ENCODE assay signal across 9 mouse cellular contexts in genomic region chr10:81523570-81523969, GRCm38 (mm10). TPM values are rescaled to one million over a fixed set of nuclear protein-coding genes. Genes with fewer than 3 reads are reported as not detected.
A peak's percentile ranks its signal among the peaks of the same experiment; 100 is the strongest.
DNase-seq lines count a peak whose midpoint lies in the region; ATAC-seq and TF ChIP-seq lines count a peak whose summit lies in the region.
"Had no signal": no experiment of that assay in that cellular context is flagged by ENCODE, and none has a peak within 500 bp of the region (broad histone marks: within the 10 kb centered on the region; RNA-seq: fewer than 3 reads in every experiment).

No protein-coding gene starts in this region.

- no peak for TF ChIP-seq CTCF in left cerebral cortex, adult 2 months (IDR thresholded peaks at IDR 0.05)
- TF ChIP-seq CTCF in bone marrow, adult 2 months (IDR thresholded peaks at IDR 0.05; ENCODE audit: control insufficient read depth, insufficient read depth, low read length), result no peak

- H3K27ac ChIP-seq in left cerebral cortex, adult 2 months, result peak overlapping the region; percentile 55; the same call in 1 of the 2 replicates
- peak overlapping the region; percentile 97 for H3K27ac ChIP-seq in bone marrow, adult 2 months (ENCODE audit: control insufficient read depth, insufficient read depth, low read depth, low read length, poor library complexity)
- peak overlapping the region; percentile 63; the same call in 1 of the 2 replicates for H3K27ac ChIP-seq in limb, embryonic 10.5 days
- no peak overlapping the region for H3K27ac ChIP-seq in midbrain, embryonic 16.5 days (ENCODE audit: low read length)

- no peaks in the 10 kb centered on the region for H3K9me3 ChIP-seq in limb, embryonic 10.5 days (replicated peaks)
- no peaks in the 10 kb centered on the region for H3K9me3 ChIP-seq in midbrain, embryonic 16.5 days (replicated peaks; ENCODE audit: control insufficient read depth, low read length, poor library complexity, severe bottlenecking)

- peak overlapping the region; percentile 24 for H3K4me3 ChIP-seq in left cerebral cortex, adult 2 months
- peak overlapping the region; percentile 71 for H3K4me3 ChIP-seq in bone marrow, adult 2 months (replicated peaks; ENCODE audit: control insufficient read depth, low read depth, low read length)
- peak overlapping the region; percentile 21; the same call in 1 of the 2 replicates for H3K4me3 ChIP-seq in limb, embryonic 10.5 days
- no peak overlapping the region for H3K4me3 ChIP-seq in midbrain, embryonic 16.5 days (ENCODE audit: low read depth, low read length)

- peaks cover 8% of the 10 kb centered on the region for H3K36me3 ChIP-seq in limb, embryonic 10.5 days
- no peaks in the 10 kb centered on the region for H3K36me3 ChIP-seq in midbrain, embryonic 16.5 days (ENCODE audit: control insufficient read depth, insufficient read depth, low read length)

- no peak for TF ChIP-seq POLR2A in bone marrow, adult 2 months (IDR thresholded peaks at IDR 0.05; ENCODE audit: borderline replicate concordance, control insufficient read depth, low read depth, low read length)

- no peak overlapping the region for H3K4me2 ChIP-seq in midbrain, embryonic 16.5 days (ENCODE audit: low read length)

- WGBS in bone marrow, adult 2 months, result 2% methylated on average over 19 of the region's 19 CpGs
- 17% methylated on average over 19 of the region's 19 CpGs for WGBS in limb, embryonic 10.5 days
- 23% methylated on average over 19 of the region's 19 CpGs for WGBS in midbrain, embryonic 16.5 days

- intact Hi-C loops in left cerebral cortex, adult 2 months (cut with DNase I), result no loop called here
- intact Hi-C loops in left cerebral cortex, postnatal 4 days (cut with DNase I), result no loop called here

- no peak overlapping the region for H3K9ac ChIP-seq in midbrain, embryonic 16.5 days (ENCODE audit: low read depth, low read length)

- peaks cover 17% of the 10 kb centered on the region for H3K27me3 ChIP-seq in limb, embryonic 10.5 days (ENCODE audit: low read depth, poor library complexity, severe bottlenecking)
- 0 out of 2 replicates have a peak, but pooled peaks cover 3% of the 10 kb centered on the region for H3K27me3 ChIP-seq in midbrain, embryonic 16.5 days (ENCODE audit: control insufficient read depth, insufficient read depth, low read depth, low read length)

- ATAC-seq in megakaryocyte-erythroid progenitor cell, adult 5-6 weeks (replicated peaks; ENCODE audit: low FRiP score, low TSS enrichment, poor library complexity, severe bottlenecking), result peak; percentile 4; the same call in 1 of the 2 replicates
- no peak for ATAC-seq in midbrain, embryonic 16.5 days

- peaks cover 13% of the 10 kb centered on the region; the same call in 1 of the 2 replicates for H3K4me1 ChIP-seq in bone marrow, adult 2 months (ENCODE audit: control insufficient read depth, insufficient read depth, low read length)
- H3K4me1 ChIP-seq in limb, embryonic 10.5 days, result peaks cover 14% of the 10 kb centered on the region
- no peaks in the 10 kb centered on the region for H3K4me1 ChIP-seq in midbrain, embryonic 16.5 days (ENCODE audit: control insufficient read depth, insufficient read depth, low read length)

- DNase-seq in left cerebral cortex, adult 2 months (ENCODE audit: extremely low spot score in 1 of 2, low spot score in 2 of 2), result no peak
- DNase-seq in left cerebral cortex, postnatal 4 days, result no peak
- DNase-seq in limb, embryonic 10.5 days (ENCODE audit: low spot score), result no peak
- DNase-seq in thymus, postnatal 25 days, result no peak
- no peak for DNase-seq in cerebellum, adult 18-20 months
- DNase-seq: adrenal gland, postnatal 14 days had no signal

RNA-seq across cellular contexts. Expression of gene Gna15, which starts 0.5 kb away (rescaled TPM):
- 1 to 10 TPM; 1.3 to 2.8 TPM for total RNA-seq in left cerebral cortex, adult 2 months (2021)
- 1 to 10 TPM; 1.1 to 1.6 TPM for total RNA-seq in left cerebral cortex, postnatal 4 days (2021)
- polyA plus RNA-seq in bone marrow, adult 2 months (2011; ENCODE audit: insufficient read depth, insufficient read length, low replicate concordance, missing spikeins), result 5.4 and 9.4 TPM in 2 replicates
- 0.80 and 2.0 TPM in 2 replicates for polyA plus RNA-seq in limb, embryonic 10.5 days (2016; fragmentation: Nextera tagmentation; extraction: Ambion mirVana)
- 41.4 and 48.1 TPM in 2 replicates for total RNA-seq in megakaryocyte-erythroid progenitor cell, adult 5-6 weeks (2014; fragmentation: Nextera tagmentation)
- 42.6 and 45.2 TPM in 2 replicates for total RNA-seq in megakaryocyte-erythroid progenitor cell, adult 5-6 weeks (2017)
- 0.80 and 0.87 TPM in 2 replicates for polyA plus RNA-seq in midbrain, embryonic 16.5 days (2015; fragmentation: Nextera tagmentation; extraction: Ambion mirVana)

RNA-seq across cellular contexts. Expression of gene Gna11, which starts 21.4 kb away (rescaled TPM):
- total RNA-seq in left cerebral cortex, adult 2 months (2021), result 100 to 1,000 TPM; 106 to 110 TPM
- total RNA-seq in left cerebral cortex, postnatal 4 days (2021), result 100 to 1,000 TPM; 116 to 117 TPM
- 12.3 and 23.8 TPM in 2 replicates for polyA plus RNA-seq in bone marrow, adult 2 months (2011; ENCODE audit: insufficient read depth, insufficient read length, low replicate concordance, missing spikeins)
- polyA plus RNA-seq in limb, embryonic 10.5 days (2016; fragmentation: Nextera tagmentation; extraction: Ambion mirVana), result 88.5 and 91.5 TPM in 2 replicates
- total RNA-seq in megakaryocyte-erythroid progenitor cell, adult 5-6 weeks (2014; fragmentation: Nextera tagmentation), result 13.7 and 22.4 TPM in 2 replicates
- total RNA-seq in megakaryocyte-erythroid progenitor cell, adult 5-6 weeks (2017), result 16.0 and 57.4 TPM in 2 replicates
- polyA plus RNA-seq in midbrain, embryonic 16.5 days (2015; fragmentation: Nextera tagmentation; extraction: Ambion mirVana), result 89.7 and 90.2 TPM in 2 replicates

RNA-seq across cellular contexts. Expression of gene S1pr4, which starts 23.6 kb away (rescaled TPM):
- under 1 TPM; 0.56 to 0.70 TPM for total RNA-seq in left cerebral cortex, adult 2 months (2021)
- under 1 TPM; 0.14 to 0.66 TPM for total RNA-seq in left cerebral cortex, postnatal 4 days (2021)
- polyA plus RNA-seq in bone marrow, adult 2 months (2011; ENCODE audit: insufficient read depth, insufficient read length, low replicate concordance, missing spikeins), result 7.6 and 15.8 TPM in 2 replicates
- 0.34 and 0.39 TPM in 2 replicates for polyA plus RNA-seq in limb, embryonic 10.5 days (2016; fragmentation: Nextera tagmentation; extraction: Ambion mirVana)
- total RNA-seq in megakaryocyte-erythroid progenitor cell, adult 5-6 weeks (2014; fragmentation: Nextera tagmentation), result 19.0 and 22.2 TPM in 2 replicates
- total RNA-seq in megakaryocyte-erythroid progenitor cell, adult 5-6 weeks (2017), result 17.2 and 18.9 TPM in 2 replicates
- polyA plus RNA-seq in midbrain, embryonic 16.5 days (2015; fragmentation: Nextera tagmentation; extraction: Ambion mirVana), result 0.44 and 0.58 TPM in 2 replicates

RNA-seq across cellular contexts. Expression of gene Ncln, which starts 27.4 kb away (rescaled TPM):
- total RNA-seq in left cerebral cortex, adult 2 months (2021), result 10 to 100 TPM; 78.3 to 80.8 TPM
- 100 to 1,000 TPM; 104 to 105 TPM for total RNA-seq in left cerebral cortex, postnatal 4 days (2021)
- polyA plus RNA-seq in bone marrow, adult 2 months (2011; ENCODE audit: insufficient read depth, insufficient read length, low replicate concordance, missing spikeins), result 30.2 and 61.0 TPM in 2 replicates
- polyA plus RNA-seq in limb, embryonic 10.5 days (2016; fragmentation: Nextera tagmentation; extraction: Ambion mirVana), result 100 and 102 TPM in 2 replicates
- 91.4 and 117 TPM in 2 replicates for total RNA-seq in megakaryocyte-erythroid progenitor cell, adult 5-6 weeks (2014; fragmentation: Nextera tagmentation)
- total RNA-seq in megakaryocyte-erythroid progenitor cell, adult 5-6 weeks (2017), result 42.4 and 71.2 TPM in 2 replicates
- 61.1 and 61.3 TPM in 2 replicates for polyA plus RNA-seq in midbrain, embryonic 16.5 days (2015; fragmentation: Nextera tagmentation; extraction: Ambion mirVana)

RNA-seq across cellular contexts. Expression of gene Aes, which starts 35.7 kb away (rescaled TPM):
- total RNA-seq in left cerebral cortex, adult 2 months (2021), result 100 to 1,000 TPM; 637 to 727 TPM
- 100 to 1,000 TPM; 474 to 479 TPM for total RNA-seq in left cerebral cortex, postnatal 4 days (2021)
- 183 and 306 TPM in 2 replicates for polyA plus RNA-seq in bone marrow, adult 2 months (2011; ENCODE audit: insufficient read depth, insufficient read length, low replicate concordance, missing spikeins)
- polyA plus RNA-seq in limb, embryonic 10.5 days (2016; fragmentation: Nextera tagmentation; extraction: Ambion mirVana), result 337 and 432 TPM in 2 replicates
- 185 and 209 TPM in 2 replicates for total RNA-seq in megakaryocyte-erythroid progenitor cell, adult 5-6 weeks (2014; fragmentation: Nextera tagmentation)
- 162 and 206 TPM in 2 replicates for total RNA-seq in megakaryocyte-erythroid progenitor cell, adult 5-6 weeks (2017)
- polyA plus RNA-seq in midbrain, embryonic 16.5 days (2015; fragmentation: Nextera tagmentation; extraction: Ambion mirVana), result 700 and 706 TPM in 2 replicates

Comparison
In these comparisons a context has a peak if more than half of its experiments do, and no peak if none do; other contexts are left out.
1. RNA of gene Gna15, which starts 0.5 kb away (total RNA-seq): 41.4 to 48.1 TPM in megakaryocyte-erythroid progenitor cell, adult 5-6 weeks; 1.3 to 2.8 TPM in left cerebral cortex, adult 2 months and 1.1 to 1.6 TPM in left cerebral cortex, postnatal 4 days; every median in the first group is over 10 times any median in the second.
2. RNA of gene S1pr4, which starts 23.6 kb away (total RNA-seq): 17.2 to 22.2 TPM in megakaryocyte-erythroid progenitor cell, adult 5-6 weeks; 0.56 to 0.70 TPM in left cerebral cortex, adult 2 months and 0.14 to 0.66 TPM in left cerebral cortex, postnatal 4 days; every median in the first group is over 10 times any median in the second.